Comparison of ENCODE assay signal across 18 mouse cellular contexts in the genomic region with DNA sequence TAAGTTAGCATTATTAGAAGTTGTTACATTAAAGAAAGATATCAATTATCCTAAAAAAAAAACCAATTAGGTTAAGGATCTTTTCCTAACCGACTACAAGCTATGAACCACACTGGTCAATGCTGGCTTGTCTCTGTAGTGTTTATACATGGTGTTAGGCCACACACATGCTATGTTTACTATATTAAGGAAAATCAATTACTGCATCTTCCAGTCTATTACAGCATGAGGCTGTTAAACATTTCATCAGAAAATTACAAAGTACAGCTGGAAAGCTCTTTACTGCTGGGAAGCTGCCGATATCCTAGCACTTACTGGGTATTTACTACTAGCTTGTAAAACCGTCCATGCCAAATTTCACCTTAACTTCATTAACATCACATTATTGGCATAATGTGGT.
DNase-seq lines count a peak whose midpoint lies in the region; ATAC-seq and TF ChIP-seq lines count a peak whose summit lies in the region.
"Had no signal": no experiment of that assay in that cellular context is flagged by ENCODE, and none has a peak within 500 bp of the region (broad histone marks: within the 10 kb centered on the region; RNA-seq: fewer than 3 reads in every experiment).

No protein-coding gene starts in this region.

- TF ChIP-seq POLR2A in liver, adult 2 months (IDR thresholded peaks at IDR 0.05; ENCODE audit: extremely low read depth, insufficient read depth, low read length), result no peak

- H3K79me2 ChIP-seq in liver, adult 2 months (ENCODE audit: control insufficient read depth, insufficient read depth, low read length), result no peaks in the 10 kb centered on the region

- no peak overlapping the region for H3K4me2 ChIP-seq in intestine, embryonic 16.5 days (ENCODE audit: low read depth, low read length)
- no peak overlapping the region for H3K4me2 ChIP-seq in intestine, embryonic 15.5 days (replicated peaks)
- no peak overlapping the region for H3K4me2 ChIP-seq in liver, embryonic 12.5 days

- no peak overlapping the region for H3K4me3 ChIP-seq in intestine, embryonic 16.5 days (ENCODE audit: low read length)
- no peak overlapping the region for H3K4me3 ChIP-seq in intestine, embryonic 15.5 days (replicated peaks)
- no peak overlapping the region for H3K4me3 ChIP-seq in liver, adult 2 months (ENCODE audit: insufficient read depth, low read depth, low read length)
- H3K4me3 ChIP-seq in liver, embryonic 12.5 days, result no peak overlapping the region

- no peak overlapping the region for H3K27ac ChIP-seq in intestine, embryonic 16.5 days (ENCODE audit: low read length)
- H3K27ac ChIP-seq in intestine, embryonic 15.5 days, result no peak overlapping the region
- H3K27ac ChIP-seq in liver, adult 2 months (replicated peaks; ENCODE audit: insufficient read depth, low read depth, low read length), result no peak overlapping the region
- no peak overlapping the region for H3K27ac ChIP-seq in liver, embryonic 12.5 days

- no peak overlapping the region for H3K9ac ChIP-seq in intestine, embryonic 16.5 days (ENCODE audit: low read depth, low read length)
- no peak overlapping the region for H3K9ac ChIP-seq in intestine, embryonic 15.5 days
- H3K9ac ChIP-seq in liver, adult 2 months (ENCODE audit: low read depth, low read length), result no peak overlapping the region
- H3K9ac ChIP-seq in liver, embryonic 12.5 days, result no peak overlapping the region

- 0 out of 2 replicates have a peak, but pooled peaks cover 3% of the 10 kb centered on the region for H3K4me1 ChIP-seq in intestine, embryonic 16.5 days (ENCODE audit: control insufficient read depth, insufficient read depth, low read length)
- H3K4me1 ChIP-seq in intestine, embryonic 15.5 days (replicated peaks), result 0 out of 2 replicates have a peak, but pooled peaks cover 2% of the 10 kb centered on the region
- H3K4me1 ChIP-seq in liver, adult 2 months (ENCODE audit: control insufficient read depth, insufficient read depth, low read length), result peaks cover 2% of the 10 kb centered on the region; the same call in 1 of the 2 replicates
- H3K4me1 ChIP-seq in liver, embryonic 12.5 days, result no peaks in the 10 kb centered on the region

- no peaks in the 10 kb centered on the region for H3K9me3 ChIP-seq in intestine, embryonic 16.5 days (ENCODE audit: control insufficient read depth, low read length)
- H3K9me3 ChIP-seq in intestine, embryonic 15.5 days, result no peaks in the 10 kb centered on the region
- H3K9me3 ChIP-seq in liver, embryonic 12.5 days (replicated peaks), result no peaks in the 10 kb centered on the region
- H3K9me3 ChIP-seq: G1E had no signal

- no peaks in the 10 kb centered on the region for H3K27me3 ChIP-seq in intestine, embryonic 16.5 days (replicated peaks; ENCODE audit: control insufficient read depth, insufficient read depth, low read length)
- no peaks in the 10 kb centered on the region for H3K27me3 ChIP-seq in intestine, embryonic 15.5 days (replicated peaks)
- no peaks in the 10 kb centered on the region for H3K27me3 ChIP-seq in liver, adult 2 months (ENCODE audit: control insufficient read depth, insufficient read depth, low read length)
- H3K27me3 ChIP-seq in liver, embryonic 12.5 days (replicated peaks), result no peaks in the 10 kb centered on the region
- H3K27me3 ChIP-seq: CH12.LX, Patski had no signal

- TF ChIP-seq CTCF in liver, adult 2 months (IDR thresholded peaks at IDR 0.05; ENCODE audit: low read depth, low read length), result no peak

- DNase-seq in liver, adult 2 months (ENCODE audit: extremely low read depth, low read depth, low spot score), result peak; percentile 73
- DNase-seq: adrenal gland, adult 2 months; adrenal gland, adult 8-10 months; adrenal gland, postnatal 10 days; adrenal gland, postnatal 14 days; adrenal gland, postnatal 25 days; adrenal gland, postnatal 36 days; B cell, adult 2 months; cerebellum, adult 11 months; cerebellum, adult 11-12 months had no signal

- 0 out of 2 replicates have a peak, but pooled peaks have one; percentile 55 for ATAC-seq in intestine, embryonic 16.5 days
- no peak for ATAC-seq in intestine, embryonic 15.5 days
- no peak for ATAC-seq in liver, embryonic 12.5 days
- ATAC-seq: activated CD4-positive, CD25-positive, alpha-beta regulatory T cell, adult 4 months; CD4-positive, CD25-positive, alpha-beta regulatory T cell, adult 4 months; Patski had no signal

- H3K36me3 ChIP-seq in intestine, embryonic 16.5 days (ENCODE audit: control insufficient read depth, insufficient read depth, low read length), result no peaks in the 10 kb centered on the region
- no peaks in the 10 kb centered on the region for H3K36me3 ChIP-seq in intestine, embryonic 15.5 days
- no peaks in the 10 kb centered on the region for H3K36me3 ChIP-seq in liver, adult 2 months (ENCODE audit: control insufficient read depth, insufficient read depth, low read length)
- no peaks in the 10 kb centered on the region for H3K36me3 ChIP-seq in liver, embryonic 12.5 days

- 52% methylated on average over 3 of the region's 3 CpGs for WGBS in intestine, embryonic 16.5 days
- WGBS in intestine, embryonic 15.5 days, result 49% methylated on average over 3 of the region's 3 CpGs
- WGBS in liver, adult 2 months, result 27% methylated on average over 3 of the region's 3 CpGs
- 66% methylated on average over 3 of the region's 3 CpGs for WGBS in liver, embryonic 12.5 days (ENCODE audit: insufficient replicate concordance)
